In the genomic region with DNA sequence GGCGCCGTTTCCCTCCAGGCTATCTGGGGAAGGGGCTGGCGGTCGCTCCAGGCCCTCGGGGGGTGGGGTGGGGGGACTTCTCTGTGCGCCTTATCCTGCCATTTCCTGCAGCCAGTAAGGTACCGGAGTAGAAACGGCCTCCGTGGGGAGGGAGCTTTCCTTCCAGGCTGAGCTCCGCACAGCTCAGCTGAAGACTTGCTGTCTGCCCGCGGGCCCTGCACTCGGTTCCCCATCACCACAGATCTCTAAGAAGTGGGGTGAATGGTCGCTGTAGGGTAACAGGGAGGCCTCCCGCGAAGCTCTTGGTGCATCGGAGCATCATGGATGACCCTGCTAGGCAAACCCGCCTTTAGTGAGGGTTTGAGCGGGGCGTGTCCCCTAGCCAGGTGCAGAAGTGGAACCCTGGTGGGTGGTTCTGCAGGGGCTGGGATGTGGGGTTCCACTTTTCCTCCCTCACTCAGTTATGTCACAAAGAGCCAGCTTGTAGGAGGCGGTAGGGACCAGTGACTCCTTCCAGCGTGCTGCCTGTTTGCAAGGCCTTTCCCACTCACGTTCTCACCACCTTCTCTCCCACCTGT, we compare ENCODE assay signal across 8 mouse cellular contexts. TPM values are rescaled to one million over a fixed set of nuclear protein-coding genes. Genes with fewer than 3 reads are reported as not detected.
DNase-seq lines count a peak whose midpoint lies in the region; ATAC-seq and TF ChIP-seq lines count a peak whose summit lies in the region.

No protein-coding gene starts in this region.

- peak overlapping the region; percentile 98 for H3K4me2 ChIP-seq in embryonic facial prominence, embryonic 11.5 days (ENCODE audit: low read depth, low read length)
- H3K4me2 ChIP-seq in hindbrain, embryonic 15.5 days: peak overlapping the region; percentile 88
- peak overlapping the region; percentile 82 for H3K4me2 ChIP-seq in midbrain, postnatal 0 days (ENCODE audit: low read depth, low read length, poor library complexity, severe bottlenecking)

- TF ChIP-seq CTCF in midbrain, postnatal 0 days (IDR thresholded peaks at IDR 0.05): no peak

- no peak overlapping the region for H3K27ac ChIP-seq in embryonic facial prominence, embryonic 11.5 days (replicated peaks; ENCODE audit: low read depth, low read length)
- H3K27ac ChIP-seq in hindbrain, embryonic 15.5 days (replicated peaks): peak overlapping the region; percentile 76
- peak overlapping the region; percentile 74 for H3K27ac ChIP-seq in midbrain, postnatal 0 days (ENCODE audit: low read depth, low read length)

- peak; percentile 49 to 58 for DNase-seq in left cerebral cortex, postnatal 36 days (ENCODE audit: low spot score in 2 of 2)
- DNase-seq in left cerebral cortex, postnatal 4 days: no peak
- no peak for DNase-seq in embryonic facial prominence, embryonic 11.5 days (ENCODE audit: low spot score)
- no peak for DNase-seq in midbrain, postnatal 0 days (ENCODE audit: low spot score)
- no peak for DNase-seq in ovary, postnatal 14 days (ENCODE audit: low spot score)
- no peak for DNase-seq in ovary, postnatal 36 days (ENCODE audit: low spot score)
- DNase-seq in left cerebral cortex, postnatal 10 days (ENCODE audit: extremely low spot score in 1 of 2, low spot score in 2 of 2): no peak

- no peak for ATAC-seq in embryonic facial prominence, embryonic 11.5 days (replicated peaks; ENCODE audit: insufficient number of reproducible peaks, low FRiP score, low TSS enrichment, low read depth)
- peak; percentile 53 for ATAC-seq in hindbrain, embryonic 15.5 days (ENCODE audit: low FRiP score, low read depth)
- ATAC-seq in midbrain, postnatal 0 days (ENCODE audit: low FRiP score): peak; percentile 21

- H3K4me1 ChIP-seq in embryonic facial prominence, embryonic 11.5 days (ENCODE audit: control insufficient read depth, insufficient read depth, low read length): peaks cover 4% of the 10 kb centered on the region; the same call in 1 of the 2 replicates
- peaks cover 52% of the 10 kb centered on the region for H3K4me1 ChIP-seq in hindbrain, embryonic 15.5 days (replicated peaks)
- peaks cover 24% of the 10 kb centered on the region for H3K4me1 ChIP-seq in midbrain, postnatal 0 days (ENCODE audit: insufficient read depth, low read length)

- H3K9me3 ChIP-seq in embryonic facial prominence, embryonic 11.5 days (replicated peaks; ENCODE audit: control insufficient read depth, low read length): no peaks in the 10 kb centered on the region
- H3K9me3 ChIP-seq in hindbrain, embryonic 15.5 days: no peaks in the 10 kb centered on the region
- H3K9me3 ChIP-seq in midbrain, postnatal 0 days (ENCODE audit: low read length): no peaks in the 10 kb centered on the region

- no peaks in the 10 kb centered on the region for H3K36me3 ChIP-seq in embryonic facial prominence, embryonic 11.5 days (replicated peaks; ENCODE audit: control insufficient read depth, insufficient read depth, low read depth, low read length)
- H3K36me3 ChIP-seq in hindbrain, embryonic 15.5 days: no peaks in the 10 kb centered on the region
- no peaks in the 10 kb centered on the region for H3K36me3 ChIP-seq in midbrain, postnatal 0 days (ENCODE audit: insufficient read depth, low read length)

- H3K4me3 ChIP-seq in embryonic facial prominence, embryonic 11.5 days (ENCODE audit: low read depth, low read length): peak overlapping the region; percentile 54
- peak overlapping the region; percentile 60 for H3K4me3 ChIP-seq in hindbrain, embryonic 15.5 days
- H3K4me3 ChIP-seq in midbrain, postnatal 0 days (ENCODE audit: low read depth, low read length): peak overlapping the region; percentile 79

- 8% methylated on average over 23 of the region's 23 CpGs for WGBS in embryonic facial prominence, embryonic 11.5 days
- 6% methylated on average over 23 of the region's 23 CpGs for WGBS in hindbrain, embryonic 15.5 days
- 11% methylated on average over 23 of the region's 23 CpGs for WGBS in midbrain, postnatal 0 days

- intact Hi-C loops in left cerebral cortex, postnatal 36 days (cut with DNase I): loop anchor here (2.0 to 5.0 kb wide), 4 partner anchors 20 to 179 kb away; no protein-coding TSS in a partner anchor
- intact Hi-C loops in left cerebral cortex, postnatal 4 days (cut with DNase I): loop anchor here (5.0 kb wide), 1 partner anchor 79 kb away; no protein-coding TSS in a partner anchor
- intact Hi-C loops in left cerebral cortex, postnatal 10 days (cut with DNase I): loop anchor here (5.0 kb wide), 1 partner anchor 74 kb away; no protein-coding TSS in a partner anchor

- peak overlapping the region; percentile 57; the same call in 1 of the 2 replicates for H3K9ac ChIP-seq in embryonic facial prominence, embryonic 11.5 days (replicated peaks; ENCODE audit: low read length)
- H3K9ac ChIP-seq in hindbrain, embryonic 15.5 days: peak overlapping the region; percentile 67
- H3K9ac ChIP-seq in midbrain, postnatal 0 days (replicated peaks; ENCODE audit: low read length, poor library complexity, severe bottlenecking): peak overlapping the region; percentile 90

- H3K27me3 ChIP-seq in embryonic facial prominence, embryonic 11.5 days (ENCODE audit: control insufficient read depth, insufficient read depth, low read length): peaks cover 36% of the 10 kb centered on the region
- peaks cover 9% of the 10 kb centered on the region; the same call in 1 of the 2 replicates for H3K27me3 ChIP-seq in hindbrain, embryonic 15.5 days
- H3K27me3 ChIP-seq in midbrain, postnatal 0 days (ENCODE audit: insufficient read depth, low read length): no peaks in the 10 kb centered on the region

RNA-seq across cellular contexts. Expression of gene Ppp1r16b, which starts 3.3 kb away (rescaled TPM):
- 100 to 1,000 TPM; 125 to 129 TPM for total RNA-seq in left cerebral cortex, postnatal 36 days (2021)
- total RNA-seq in left cerebral cortex, postnatal 4 days (2021): 10 to 100 TPM; 50.2 to 51.0 TPM
- 2.2 and 2.3 TPM in 2 replicates for polyA plus RNA-seq in embryonic facial prominence, embryonic 11.5 days (2014; fragmentation: Nextera tagmentation; extraction: Ambion mirVana)
- 22.1 and 23.4 TPM in 2 replicates for polyA plus RNA-seq in hindbrain, embryonic 15.5 days (2015; fragmentation: Nextera tagmentation; extraction: Ambion mirVana)
- total RNA-seq in midbrain, postnatal 0 days (2014; rRNA removed): 30.8 and 32.2 TPM in 2 replicates
- 31.0 and 31.6 TPM in 2 replicates for polyA plus RNA-seq in midbrain, postnatal 0 days (2015; fragmentation: Nextera tagmentation; extraction: Ambion mirVana)
- total RNA-seq in left cerebral cortex, postnatal 10 days (2021): 10 to 100 TPM; 51.1 to 54.5 TPM

RNA-seq across cellular contexts. Expression of gene Actr5, which starts 43.8 kb away (rescaled TPM):
- 10 to 100 TPM; 12.1 to 13.1 TPM for total RNA-seq in left cerebral cortex, postnatal 36 days (2021)
- 10 to 100 TPM; 14.3 to 15.5 TPM for total RNA-seq in left cerebral cortex, postnatal 4 days (2021)
- 15.8 and 16.5 TPM in 2 replicates for polyA plus RNA-seq in embryonic facial prominence, embryonic 11.5 days (2014; fragmentation: Nextera tagmentation; extraction: Ambion mirVana)
- 12.0 and 13.1 TPM in 2 replicates for polyA plus RNA-seq in hindbrain, embryonic 15.5 days (2015; fragmentation: Nextera tagmentation; extraction: Ambion mirVana)
- total RNA-seq in midbrain, postnatal 0 days (2014; rRNA removed): 18.5 and 25.4 TPM in 2 replicates
- polyA plus RNA-seq in midbrain, postnatal 0 days (2015; fragmentation: Nextera tagmentation; extraction: Ambion mirVana): 8.8 and 10.6 TPM in 2 replicates
- 10 to 100 TPM in 1 of 2 experiments, 1 to 10 TPM in 1; 9.7 to 11.7 TPM for total RNA-seq in left cerebral cortex, postnatal 10 days (2021)

RNA-seq across cellular contexts. Expression of gene Slc32a1, which starts 58.0 kb away (rescaled TPM):
- 10 to 100 TPM; 95.4 to 97.9 TPM for total RNA-seq in left cerebral cortex, postnatal 36 days (2021)
- total RNA-seq in left cerebral cortex, postnatal 4 days (2021): 10 to 100 TPM; 41.8 to 59.9 TPM
- 0.27 and 0.71 TPM in 2 replicates for polyA plus RNA-seq in embryonic facial prominence, embryonic 11.5 days (2014; fragmentation: Nextera tagmentation; extraction: Ambion mirVana)
- 11.6 and 13.2 TPM in 2 replicates for polyA plus RNA-seq in hindbrain, embryonic 15.5 days (2015; fragmentation: Nextera tagmentation; extraction: Ambion mirVana)
- total RNA-seq in midbrain, postnatal 0 days (2014; rRNA removed): 53.9 and 63.6 TPM in 2 replicates
- polyA plus RNA-seq in midbrain, postnatal 0 days (2015; fragmentation: Nextera tagmentation; extraction: Ambion mirVana): 14.3 and 14.4 TPM in 2 replicates
- 10 to 100 TPM; 80.8 to 96.0 TPM for total RNA-seq in left cerebral cortex, postnatal 10 days (2021)

Comparison
In these comparisons a context has a peak if more than half of its experiments do, and no peak if none do; other contexts are left out.
1. DNase-seq: peak in left cerebral cortex, postnatal 36 days (2 of 2); none in left cerebral cortex, postnatal 4 days (single experiment), embryonic facial prominence, embryonic 11.5 days (single experiment), midbrain, postnatal 0 days (single experiment), ovary, postnatal 14 days (single experiment), ovary, postnatal 36 days (single experiment) and left cerebral cortex, postnatal 10 days (0 of 2).
2. Peak in every context shown above with its lines, with median percentiles within 50 percentile points of each other: H3K4me2 ChIP-seq, H3K4me3 ChIP-seq and H3K9ac ChIP-seq.